8 mouse cellular contexts compared by ENCODE assay signal in genomic region chr10:75212981-75213380, GRCm38 (mm10). TPM values are rescaled to one million over a fixed set of nuclear protein-coding genes. Genes with fewer than 3 reads are reported as not detected.
DNase-seq lines count a peak whose midpoint lies in the region; ATAC-seq and TF ChIP-seq lines count a peak whose summit lies in the region.

No protein-coding gene starts in this region.

- H3K27ac ChIP-seq in embryonic fibroblast, embryonic 13.5 days (ENCODE audit: insufficient read depth, low read length) = no peak overlapping the region
- no peak overlapping the region for H3K27ac ChIP-seq in liver, embryonic 14.5 days

- H3K36me3 ChIP-seq in liver, embryonic 14.5 days (replicated peaks; ENCODE audit: control insufficient read depth, insufficient read depth, low read depth) = no peaks in the 10 kb centered on the region

- TF ChIP-seq POLR2A in embryonic fibroblast, embryonic 13.5 days (IDR thresholded peaks at IDR 0.05; ENCODE audit: low read depth, low read length) = no peak

- 55% methylated on average over 7 of the region's 7 CpGs for WGBS in liver, embryonic 14.5 days (ENCODE audit: insufficient replicate concordance)

- no peak for ATAC-seq in liver, embryonic 14.5 days (ENCODE audit: insufficient read depth)

- H3K4me3 ChIP-seq in embryonic fibroblast, embryonic 13.5 days (ENCODE audit: insufficient read depth, low read length) = peak overlapping the region; percentile 82
- H3K4me3 ChIP-seq in liver, embryonic 14.5 days (ENCODE audit: insufficient read depth in 1 of 2, low read depth in 2 of 2, low read length in 2 of 2) = peak overlapping the region; percentile 38 to 74; a peak in 3 of 4 replicates

- H3K4me1 ChIP-seq in embryonic fibroblast, embryonic 13.5 days (ENCODE audit: control insufficient read depth, insufficient read depth, low read length) = peaks cover 2% of the 10 kb centered on the region; the same call in 1 of the 2 replicates
- H3K4me1 ChIP-seq in liver, embryonic 14.5 days (replicated peaks; ENCODE audit: control insufficient read depth in 2 of 2, insufficient read depth in 2 of 2, low read length in 1 of 2) = peaks cover 4 to 8% of the 10 kb centered on the region in 2 experiments

- peak; percentile 18 for DNase-seq in gastrocnemius, postnatal 14 days
- no peak for DNase-seq in gastrocnemius, postnatal 25 days
- peak; percentile 32 for DNase-seq in MN1 (ENCODE audit: low spot score)
- peak; percentile 39 for DNase-seq in induced T-regulatory cell, adult 2 months (ENCODE audit: low read depth)
- no peak for DNase-seq in liver, embryonic 14.5 days (ENCODE audit: low read depth in 3 of 3, low spot score in 3 of 3)
- DNase-seq in right cerebral cortex, postnatal 4 days = peak; percentile 37
- DNase-seq in yolk sac, embryonic 10.5 days (ENCODE audit: low spot score) = no peak

- TF ChIP-seq EP300 in liver, embryonic 14.5 days (IDR thresholded peaks at IDR 0.05; ENCODE audit: low read depth) = no peak

- H3K27me3 ChIP-seq in liver, embryonic 14.5 days (ENCODE audit: control insufficient read depth, insufficient read depth, low read length) = no peaks in the 10 kb centered on the region

- no peak for TF ChIP-seq CTCF in embryonic fibroblast, embryonic 13.5 days (IDR thresholded peaks at IDR 0.05; ENCODE audit: borderline replicate concordance, insufficient read depth, low read length)
- no peak for TF ChIP-seq CTCF in liver, embryonic 14.5 days (IDR thresholded peaks at IDR 0.05; ENCODE audit: low read depth)

- intact Hi-C loops in gastrocnemius, postnatal 14 days (cut with DNase I; ENCODE audit: low total_unique reads) = no loop called here

- H3K4me2 ChIP-seq in liver, embryonic 14.5 days (ENCODE audit: low read depth) = peak overlapping the region; percentile 87

- no peaks in the 10 kb centered on the region for H3K9me3 ChIP-seq in liver, embryonic 14.5 days (ENCODE audit: control insufficient read depth, low read length)

- H3K9ac ChIP-seq in liver, embryonic 14.5 days (replicated peaks) = peak overlapping the region; percentile 23; the same call in 1 of the 2 replicates

RNA-seq across cellular contexts. Expression of gene Specc1l, which starts 1.1 kb away (rescaled TPM):
- total RNA-seq in gastrocnemius, postnatal 14 days (2021) = 10 to 100 TPM; 33.5 TPM
- 10 to 100 TPM; 31.2 to 33.5 TPM for total RNA-seq in gastrocnemius, postnatal 25 days (2021)
- 39.0 and 39.2 TPM in 2 replicates for polyA plus RNA-seq in embryonic fibroblast, embryonic 13.5 days (2011; ENCODE audit: insufficient read length, low read depth, missing spikeins)
- polyA plus RNA-seq in liver, embryonic 14.5 days (2012; rRNA removed) = 3.1 and 3.9 TPM in 2 replicates
- polyA plus RNA-seq in liver, embryonic 14.5 days (2014; fragmentation: Nextera tagmentation; extraction: Ambion mirVana) = 3.1 and 3.4 TPM in 2 replicates

Comparison
In these comparisons a context has a peak if more than half of its experiments do, and no peak if none do; other contexts are left out.
1. DNase-seq: peak in gastrocnemius, postnatal 14 days (single experiment), MN1 (single experiment), induced T-regulatory cell, adult 2 months (single experiment) and right cerebral cortex, postnatal 4 days (single experiment); none in gastrocnemius, postnatal 25 days (single experiment), liver, embryonic 14.5 days (0 of 3) and yolk sac, embryonic 10.5 days (single experiment).